Mouse (Mus musculus): ENCODE data around the gene Zfp827.

DNA sequence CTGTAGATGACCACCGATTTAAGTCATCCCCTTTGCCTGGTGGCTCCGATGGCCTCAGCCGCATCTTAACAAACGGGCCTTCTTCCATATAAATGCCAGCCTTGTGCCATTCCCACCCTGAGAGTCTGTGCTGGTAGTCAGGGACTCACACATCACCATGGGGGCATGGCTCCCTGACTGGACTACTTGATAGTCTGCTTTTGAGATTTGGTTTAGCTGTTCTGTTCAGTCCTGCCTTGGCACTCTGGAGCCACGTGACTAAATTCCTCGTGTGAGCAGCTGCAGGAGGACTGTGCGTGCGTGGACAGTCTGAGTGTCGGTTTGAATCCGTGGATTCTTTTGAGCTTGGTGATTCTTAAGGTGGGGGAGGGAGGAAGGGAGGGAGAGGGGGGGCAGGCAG is 53.7 kb downstream of the Zfp827 start:
- no peak for TF ChIP-seq CTCF (IDR thresholded peaks at IDR 0.05; ENCODE audit: low read depth)
- no peak for TF ChIP-seq EP300 (optimal IDR thresholded peaks at IDR 0.05)
